Mouse (Mus musculus) CD4-positive helper T cell, adult 2 months (primary cell): ENCODE measurements around the gene Sp1.

Experiments used
- DNase-seq: peaks from one replicate; pipeline ENCODE4 v3.0.0-alpha.2; 2012; ENCODE audit warnings: low read depth, missing footprints, low spot score

Gene Sp1

DNA sequence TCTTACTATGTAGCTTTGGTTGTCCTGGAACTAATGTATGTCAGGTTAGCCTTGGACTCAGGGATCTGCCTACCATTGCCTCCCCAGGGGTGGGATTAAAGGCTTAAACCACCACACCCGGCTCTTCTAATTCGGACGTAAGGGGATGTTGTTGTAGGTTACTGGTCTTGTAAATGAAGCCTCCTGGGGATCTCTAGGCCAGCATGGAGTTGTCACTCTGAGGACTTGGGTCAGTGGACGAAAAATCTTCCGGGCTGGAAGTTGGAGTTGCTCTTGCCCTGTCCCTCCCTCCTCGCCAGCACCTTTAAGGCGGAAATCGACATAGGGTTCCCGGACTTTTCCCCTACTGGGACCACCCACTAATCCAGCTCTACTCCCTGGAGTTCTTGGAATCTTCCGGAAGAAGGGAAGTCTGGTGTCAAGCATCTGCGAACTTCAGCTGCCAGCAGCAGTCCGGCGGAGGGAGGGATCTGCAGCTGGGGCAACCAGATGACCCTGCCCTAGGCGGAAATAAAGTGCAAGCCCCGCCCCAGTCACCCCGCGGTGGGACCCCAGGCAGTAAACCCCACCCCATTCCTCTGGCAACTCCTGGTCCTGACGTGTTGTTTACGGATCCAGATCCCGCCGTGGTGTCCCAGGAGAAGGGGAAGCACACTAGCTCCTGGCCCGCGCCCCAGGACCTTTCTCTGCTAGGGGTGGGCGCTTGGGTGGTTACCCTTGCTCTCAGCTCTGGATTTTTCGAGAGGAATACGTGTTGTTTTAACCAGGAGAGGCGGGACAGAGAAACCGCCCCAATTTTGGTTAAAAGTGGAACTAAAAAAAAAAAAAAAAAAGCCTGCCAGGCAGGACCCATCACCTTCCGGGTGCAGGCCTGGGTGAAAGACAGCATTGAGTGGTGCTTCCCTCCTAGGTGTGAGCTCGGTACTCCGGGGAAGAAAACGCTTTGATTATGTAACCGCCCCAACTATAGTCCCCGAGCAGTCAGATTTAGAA is 6.4 kb upstream of the Sp1 start:
- DNase-seq: peak; percentile 74

DNA sequence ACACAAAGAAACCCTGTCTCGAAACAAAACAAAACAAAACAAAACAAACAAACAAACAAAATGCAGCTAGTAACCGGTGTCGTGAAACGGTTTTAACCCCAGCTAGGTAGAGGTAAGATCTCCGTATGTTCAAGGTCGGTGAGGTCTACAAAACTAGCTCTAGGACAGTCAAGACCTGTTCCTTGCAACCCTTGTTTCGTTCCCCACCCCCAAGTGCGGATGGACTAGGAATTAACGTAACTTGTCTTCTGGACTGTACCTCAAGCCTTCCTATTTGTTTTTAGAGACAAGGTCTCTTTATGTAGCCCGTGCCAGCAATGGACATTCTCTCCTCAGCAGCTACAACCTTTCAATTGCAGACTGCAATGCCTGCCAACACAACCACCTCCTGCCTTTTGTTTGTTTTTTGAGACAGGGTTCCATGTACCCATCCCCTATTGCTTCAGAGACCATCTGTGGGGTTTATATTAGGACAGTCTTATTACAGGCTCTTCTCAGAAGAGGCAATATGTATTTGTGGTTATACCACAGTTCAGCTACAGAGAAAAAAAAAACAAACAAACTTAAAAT is 5.4 kb upstream of the Sp1 start:
- no peak for DNase-seq

DNA sequence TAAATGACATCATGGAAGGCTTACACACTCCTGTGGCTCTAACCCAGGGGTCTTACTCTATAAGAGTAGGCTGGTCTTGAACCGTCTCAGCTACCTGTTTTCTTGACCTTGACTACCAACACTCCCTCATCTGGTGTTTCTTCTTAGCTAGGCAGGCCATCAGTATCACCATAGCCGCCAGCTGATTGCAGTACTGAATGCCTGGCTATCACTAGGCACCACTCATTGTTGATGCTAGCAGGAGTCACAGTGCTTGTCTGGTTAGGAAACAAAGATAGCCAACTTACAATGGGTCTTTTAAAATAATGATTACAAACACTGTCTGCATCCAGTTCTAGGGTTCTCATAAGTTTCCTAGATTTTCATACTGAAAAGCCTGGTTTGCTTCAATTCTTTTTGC is 4.7 kb upstream of the Sp1 start:
- DNase-seq: no peak

DNA sequence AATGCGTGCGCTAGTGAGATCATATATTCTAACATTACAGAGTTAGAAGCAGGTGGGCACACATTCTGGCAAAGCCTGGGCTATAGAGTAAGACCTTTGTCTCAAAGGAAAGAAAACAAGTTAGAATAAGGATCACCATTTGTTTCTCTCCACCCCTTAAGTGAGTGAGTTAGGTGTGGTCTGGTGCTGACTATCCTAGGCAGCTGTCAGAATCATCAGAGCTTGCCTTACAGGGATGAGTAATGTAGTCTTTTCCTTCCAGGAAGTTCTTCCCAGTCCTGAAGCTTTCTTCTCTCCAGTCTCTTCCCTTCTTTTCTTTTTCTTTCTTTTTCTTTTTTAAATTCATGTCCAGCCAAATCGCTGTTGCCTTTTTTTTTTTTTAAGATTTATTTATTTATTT is 3.7 kb upstream of the Sp1 start:
- DNase-seq: no peak

DNA sequence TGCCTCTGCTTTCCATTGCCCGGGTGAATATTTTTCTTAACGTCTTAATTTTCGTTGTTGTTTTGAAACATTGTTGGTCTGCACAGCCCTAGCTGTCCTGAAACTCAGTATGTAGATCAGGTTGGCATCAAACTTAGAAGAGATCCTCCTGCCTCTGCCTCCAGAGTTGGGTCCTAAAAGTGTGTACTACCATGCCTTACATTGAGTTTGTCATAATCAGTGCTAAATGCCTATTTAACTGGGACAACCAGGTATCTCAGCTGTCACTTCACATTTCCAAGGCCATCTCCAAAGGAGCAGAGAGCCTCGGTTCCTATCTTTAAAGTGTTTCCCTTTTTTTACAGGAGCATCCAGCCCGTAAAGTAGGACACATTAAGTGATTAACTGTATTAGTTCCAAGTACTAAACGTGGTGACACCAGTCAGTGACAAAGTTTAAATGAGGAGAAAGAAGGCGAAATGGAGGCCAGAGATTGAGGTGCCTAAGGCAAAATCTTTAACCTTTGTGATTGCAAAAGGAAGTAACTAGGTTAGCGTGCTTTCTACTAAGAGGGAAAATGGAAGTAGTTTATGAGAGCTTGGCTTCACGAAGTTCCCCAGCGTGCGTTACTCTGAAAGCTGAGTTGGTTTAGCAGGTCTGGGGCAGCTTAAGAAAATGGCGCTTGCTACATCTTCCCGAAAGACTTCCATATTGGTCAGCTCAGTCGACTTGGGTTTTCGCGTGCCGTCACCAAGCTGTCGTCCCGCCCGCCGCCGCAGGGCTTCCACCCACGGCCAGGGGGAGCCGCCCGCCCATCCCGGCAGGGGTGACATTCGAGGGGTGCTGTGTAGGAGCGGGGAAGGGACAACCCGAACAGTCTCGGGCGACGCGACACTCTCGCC is 1.1 kb upstream of the Sp1 start:
- DNase-seq: no peak

DNA sequence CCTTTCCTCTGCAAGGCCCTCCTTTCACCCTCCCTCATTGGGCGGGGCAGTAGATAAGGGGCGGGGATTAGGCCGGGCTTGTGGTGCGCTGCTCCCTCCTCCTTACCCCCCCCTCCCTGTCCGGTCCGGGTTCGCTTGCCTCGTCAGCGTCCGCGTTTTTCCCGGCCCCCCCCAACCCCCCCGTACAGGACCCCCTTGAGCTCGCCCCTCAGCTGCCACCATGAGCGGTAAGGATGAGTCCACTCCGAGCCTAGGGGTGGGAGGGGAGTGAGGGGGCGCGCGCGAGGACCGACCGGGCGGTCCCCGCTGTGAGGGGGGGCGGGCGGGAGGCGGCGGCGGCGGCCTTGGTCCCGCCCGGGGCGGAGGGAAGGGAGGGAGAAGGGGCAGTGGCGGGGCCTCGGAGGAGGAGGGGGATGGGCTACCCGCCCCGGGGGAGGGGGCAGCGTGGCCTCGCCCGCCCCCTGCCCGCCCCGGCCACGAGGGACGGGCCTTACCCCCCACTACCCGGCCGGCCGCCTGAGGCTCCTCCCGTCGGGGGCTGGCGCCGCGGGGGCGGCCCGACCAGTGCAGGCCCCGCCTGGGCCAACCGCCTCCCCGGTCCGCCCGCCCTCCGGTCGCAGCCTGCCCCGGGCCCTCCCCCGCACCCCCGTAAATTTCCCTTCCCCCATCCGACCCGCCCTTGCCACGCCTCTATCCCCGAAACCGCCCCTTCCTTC is 411 bp downstream of the Sp1 start:
- peak; percentile 89 for DNase-seq

DNA sequence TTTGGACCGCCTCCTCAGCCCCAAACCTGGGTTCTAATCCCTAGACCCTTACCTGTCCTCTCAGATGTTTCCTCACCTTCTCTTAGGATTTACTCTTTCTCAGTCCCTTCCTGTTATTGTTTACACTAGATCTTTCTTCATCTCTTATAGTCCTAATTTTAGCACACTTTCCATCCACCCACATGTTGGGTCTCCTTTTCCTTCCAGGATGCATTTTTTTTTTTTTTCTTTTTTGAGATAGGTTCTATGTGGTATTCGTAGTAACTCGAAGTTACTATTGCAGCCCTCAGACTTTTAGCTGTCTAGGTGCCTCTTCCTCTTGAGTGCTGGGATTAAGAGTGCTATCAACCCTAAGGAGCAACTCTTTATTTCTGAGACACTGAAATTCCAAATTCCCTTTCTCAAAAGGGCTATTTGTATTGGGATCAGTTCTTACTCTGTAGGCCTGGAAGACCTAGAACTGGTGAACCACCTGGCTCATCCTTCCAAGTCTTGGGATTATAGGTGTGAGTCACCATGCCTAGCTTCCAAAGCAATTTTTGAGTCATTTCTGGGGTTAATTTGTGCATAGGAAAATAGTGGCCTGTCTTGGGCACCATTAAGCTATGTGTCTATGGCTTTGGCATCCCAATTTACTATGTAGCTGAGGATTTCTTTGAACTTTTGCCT is 1.1 kb downstream of the Sp1 start:
- DNase-seq: no peak

DNA sequence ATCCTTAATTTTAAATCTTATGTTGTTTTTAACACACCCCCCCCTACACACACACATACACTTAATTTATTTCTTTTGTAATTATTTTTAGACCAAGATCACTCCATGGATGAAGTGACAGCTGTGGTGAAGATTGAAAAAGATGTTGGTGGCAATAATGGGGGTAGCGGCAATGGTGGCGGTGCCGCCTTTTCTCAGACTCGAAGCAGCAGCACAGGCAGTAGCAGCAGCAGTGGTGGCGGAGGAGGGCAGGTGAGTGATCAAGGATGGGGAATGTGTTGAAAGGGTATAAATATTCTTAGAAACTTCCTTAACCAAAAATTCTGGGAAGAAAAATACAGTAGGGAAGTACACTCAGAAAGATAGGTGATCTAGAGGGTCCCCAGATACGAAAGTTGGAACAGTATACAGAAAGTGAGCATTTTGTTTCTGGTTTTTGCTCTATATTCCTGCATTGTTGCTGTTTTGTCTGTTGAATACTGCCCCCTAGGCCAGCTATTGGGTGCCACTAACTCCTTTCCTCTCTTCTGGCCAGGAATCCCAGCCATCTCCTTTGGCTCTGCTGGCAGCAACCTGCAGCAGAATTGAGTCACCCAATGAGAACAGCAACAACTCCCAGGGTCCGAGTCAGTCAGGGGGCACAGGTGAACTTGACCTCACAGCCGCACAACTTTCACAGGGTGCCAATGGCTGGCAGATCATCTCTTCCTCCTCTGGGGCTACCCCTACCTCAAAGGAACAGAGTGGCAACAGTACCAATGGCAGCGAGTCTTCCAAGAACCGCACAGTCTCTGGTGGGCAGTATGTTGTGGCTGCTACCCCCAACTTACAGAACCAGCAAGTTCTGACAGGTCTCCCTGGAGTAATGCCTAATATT is 2.0 kb downstream of the Sp1 start:
- no peak for DNase-seq

DNA sequence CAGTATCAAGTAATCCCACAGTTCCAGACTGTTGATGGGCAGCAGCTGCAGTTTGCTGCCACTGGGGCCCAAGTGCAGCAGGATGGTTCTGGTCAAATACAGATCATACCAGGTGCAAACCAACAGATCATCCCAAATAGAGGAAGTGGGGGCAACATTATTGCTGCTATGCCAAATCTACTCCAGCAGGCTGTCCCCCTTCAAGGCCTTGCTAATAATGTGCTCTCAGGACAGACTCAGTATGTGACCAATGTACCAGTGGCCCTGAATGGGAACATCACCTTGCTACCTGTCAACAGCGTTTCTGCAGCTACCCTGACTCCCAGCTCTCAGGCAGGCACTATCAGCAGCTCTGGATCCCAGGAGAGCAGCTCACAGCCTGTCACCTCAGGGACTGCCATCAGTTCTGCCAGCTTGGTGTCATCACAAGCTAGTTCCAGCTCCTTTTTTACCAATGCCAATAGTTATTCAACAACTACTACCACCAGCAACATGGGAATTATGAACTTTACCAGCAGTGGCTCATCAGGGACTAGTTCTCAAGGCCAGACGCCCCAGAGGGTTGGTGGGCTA is 2.7 kb downstream of the Sp1 start:
- DNase-seq: no peak

DNA sequence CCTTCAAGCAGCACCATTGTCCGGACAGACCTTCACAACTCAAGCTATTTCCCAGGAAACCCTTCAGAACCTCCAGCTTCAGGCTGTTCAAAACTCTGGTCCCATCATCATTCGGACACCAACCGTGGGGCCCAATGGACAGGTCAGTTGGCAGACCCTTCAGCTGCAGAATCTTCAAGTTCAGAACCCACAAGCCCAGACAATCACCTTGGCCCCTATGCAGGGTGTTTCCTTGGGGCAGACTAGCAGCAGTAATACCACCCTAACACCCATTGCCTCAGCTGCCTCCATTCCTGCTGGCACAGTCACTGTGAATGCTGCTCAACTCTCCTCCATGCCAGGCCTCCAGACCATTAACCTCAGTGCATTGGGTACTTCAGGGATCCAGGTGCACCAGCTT is 3.3 kb downstream of the Sp1 start:
- DNase-seq: no peak

DNA sequence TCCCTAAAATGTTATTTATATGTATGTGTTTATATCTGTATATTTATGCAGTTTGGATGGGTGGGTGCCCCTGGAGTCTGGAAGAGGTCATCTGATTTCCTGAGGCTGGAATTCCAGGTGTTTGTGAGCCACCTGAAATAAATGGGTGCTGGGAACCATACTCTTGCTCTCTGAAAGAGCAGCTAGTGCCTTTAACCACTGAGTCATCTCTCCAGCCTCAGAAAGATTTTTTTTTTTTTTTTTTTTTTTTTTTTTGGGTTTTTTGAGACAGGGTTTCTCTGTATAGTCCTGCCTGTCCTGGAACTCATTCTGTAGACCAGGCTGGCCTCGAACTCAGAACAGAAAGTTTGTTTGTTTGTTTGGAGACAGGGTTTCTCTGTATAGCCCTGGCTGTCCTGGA is 5.1 kb downstream of the Sp1 start:
- DNase-seq: no peak

DNA sequence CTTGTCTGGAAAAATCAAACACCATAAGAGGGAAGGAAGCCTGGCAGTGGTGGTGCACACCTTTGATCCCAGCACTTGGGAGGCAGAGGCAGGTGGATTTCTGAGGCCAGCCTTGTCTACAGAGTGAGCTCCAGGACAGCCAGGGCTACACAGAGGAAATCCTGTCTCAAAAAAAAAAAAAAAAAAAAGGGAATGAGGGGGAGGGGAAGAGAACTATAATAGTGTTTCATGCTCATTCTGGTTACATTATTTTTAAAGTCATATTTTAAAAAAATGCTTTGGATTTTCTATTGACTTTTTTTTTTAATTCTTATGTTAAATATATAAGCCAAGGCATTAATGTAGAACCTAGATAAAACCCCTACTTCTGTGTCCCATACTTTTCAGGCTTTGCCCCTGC is 7.7 kb downstream of the Sp1 start:
- no peak for DNase-seq

DNA sequence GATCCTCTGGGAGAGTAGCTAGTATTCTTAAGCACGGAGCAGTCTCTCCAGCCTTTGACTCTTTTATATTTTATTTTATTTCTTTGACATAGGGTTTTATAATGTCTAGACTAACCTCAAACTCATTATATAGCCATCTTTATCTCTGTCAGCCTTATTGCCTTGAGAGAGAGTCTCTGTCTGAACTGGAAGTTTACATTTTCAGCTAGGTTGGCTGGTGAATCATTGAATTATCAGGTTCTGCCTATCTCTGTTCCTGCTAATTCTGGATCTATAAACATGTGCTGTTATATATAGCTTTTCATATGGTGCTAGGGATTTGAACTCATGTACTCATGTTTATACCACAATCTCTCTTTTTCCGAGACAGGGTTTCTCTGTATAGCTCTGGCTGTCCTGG is 11.6 kb downstream of the Sp1 start:
- no peak for DNase-seq

DNA sequence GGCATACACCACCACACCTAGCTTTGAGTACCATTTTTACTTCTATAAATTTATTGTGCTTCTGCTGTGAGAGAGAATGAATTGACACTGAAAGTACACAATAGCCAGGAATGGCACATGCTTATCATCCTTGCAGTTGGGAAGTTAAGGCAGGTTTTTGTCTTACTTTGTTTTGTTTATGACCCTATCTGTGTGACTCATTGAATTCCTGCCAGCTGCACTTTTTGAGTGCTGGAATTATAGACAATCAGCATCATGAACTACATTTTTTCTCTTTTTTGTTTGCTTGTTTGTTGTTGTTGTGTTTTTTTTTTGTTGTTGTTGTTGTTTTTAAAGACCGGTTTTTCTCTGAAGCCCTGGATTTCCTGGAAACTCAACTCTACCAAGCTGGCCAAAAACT is 15.0 kb downstream of the Sp1 start:
- no peak for DNase-seq

DNA sequence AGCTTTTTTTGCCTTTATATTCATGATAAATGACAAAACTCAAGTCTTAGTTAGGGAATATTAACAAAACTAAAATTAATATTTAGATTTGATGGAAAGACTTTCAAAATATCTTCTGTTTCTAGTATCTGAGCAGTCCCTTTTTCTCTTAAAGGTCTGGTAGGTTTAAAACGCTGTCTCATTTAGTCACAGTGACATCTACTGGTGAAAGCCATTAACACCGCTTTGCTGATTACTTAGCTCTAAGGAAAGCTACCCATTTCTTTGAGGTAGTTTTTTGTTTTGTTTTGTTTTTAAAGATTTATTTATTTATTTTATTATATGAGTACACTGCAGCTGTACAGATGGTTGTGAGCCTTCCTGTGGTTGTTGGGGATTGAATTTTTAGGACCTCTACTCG is 15.5 kb downstream of the Sp1 start:
- DNase-seq: peak; percentile 74

DNA sequence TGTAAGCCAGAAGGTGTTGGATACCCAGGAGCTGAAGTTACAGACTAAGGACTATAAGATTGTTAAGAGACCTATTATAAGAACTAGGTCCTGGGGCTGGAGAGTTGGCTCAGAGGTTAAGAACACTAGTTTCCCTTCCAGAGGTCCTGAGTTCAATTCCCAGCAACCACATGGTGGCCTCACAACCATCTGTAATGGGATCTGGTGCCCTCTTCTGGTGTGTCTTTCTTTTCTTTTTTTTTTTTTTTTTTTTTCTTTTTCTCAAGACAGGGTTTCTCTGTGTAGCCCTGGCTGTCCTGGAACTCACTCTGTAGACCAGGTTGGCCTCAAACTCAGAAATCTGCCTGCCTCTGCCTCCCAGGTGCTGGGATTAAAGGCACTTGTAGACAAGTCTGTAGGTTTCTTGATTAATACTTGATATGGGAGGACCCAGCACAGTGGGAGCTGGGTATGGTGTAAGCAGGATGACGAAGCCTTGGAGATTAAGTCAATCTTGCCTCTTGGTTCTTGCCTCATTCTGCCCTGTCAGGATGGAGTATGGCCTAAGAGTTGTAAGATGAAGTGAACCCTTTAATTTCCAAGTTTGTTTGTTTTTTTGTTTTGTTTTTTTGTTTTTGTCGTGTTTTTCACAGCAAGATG is 17.8 kb downstream of the Sp1 start:
- no peak for DNase-seq

DNA sequence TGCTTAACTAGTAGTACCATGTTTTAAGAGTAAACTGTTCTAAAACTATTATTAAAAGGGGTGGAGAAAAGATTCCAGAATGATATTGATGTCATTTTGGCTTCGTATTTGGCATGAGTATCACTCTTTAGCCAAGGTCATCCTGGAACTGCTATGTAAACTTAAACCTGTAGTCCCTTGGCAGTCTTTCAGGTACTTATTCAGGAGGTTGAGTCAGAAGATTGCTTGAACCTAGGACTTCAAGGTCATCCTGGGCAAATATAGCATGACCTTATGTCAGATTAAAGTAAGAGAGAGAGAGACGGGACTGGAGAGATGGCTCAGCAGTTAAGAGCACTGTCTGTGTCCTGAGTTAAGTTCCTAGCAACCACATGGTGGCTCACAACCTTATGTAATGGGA is 18.7 kb downstream of the Sp1 start:
- DNase-seq: no peak

DNA sequence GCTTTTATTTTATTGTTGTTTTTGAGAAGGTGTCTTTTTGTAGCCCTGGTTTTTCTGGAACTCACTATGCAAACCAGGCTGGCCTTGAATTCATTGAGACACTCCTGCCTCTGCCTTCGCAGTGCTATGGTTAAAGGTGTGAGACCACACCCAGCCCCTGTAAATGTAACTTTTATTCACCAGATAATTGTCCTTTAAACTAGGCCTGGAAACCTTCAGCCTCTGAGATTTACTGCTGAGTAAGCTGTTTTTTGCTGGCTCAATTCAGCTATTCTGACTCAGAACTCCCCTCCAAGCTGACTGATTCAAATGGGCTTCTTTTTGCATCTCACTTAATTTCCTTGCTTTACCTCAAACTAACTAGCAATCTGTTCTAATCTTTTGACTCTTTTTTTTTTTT is 21.0 kb downstream of the Sp1 start:
- no peak for DNase-seq

DNA sequence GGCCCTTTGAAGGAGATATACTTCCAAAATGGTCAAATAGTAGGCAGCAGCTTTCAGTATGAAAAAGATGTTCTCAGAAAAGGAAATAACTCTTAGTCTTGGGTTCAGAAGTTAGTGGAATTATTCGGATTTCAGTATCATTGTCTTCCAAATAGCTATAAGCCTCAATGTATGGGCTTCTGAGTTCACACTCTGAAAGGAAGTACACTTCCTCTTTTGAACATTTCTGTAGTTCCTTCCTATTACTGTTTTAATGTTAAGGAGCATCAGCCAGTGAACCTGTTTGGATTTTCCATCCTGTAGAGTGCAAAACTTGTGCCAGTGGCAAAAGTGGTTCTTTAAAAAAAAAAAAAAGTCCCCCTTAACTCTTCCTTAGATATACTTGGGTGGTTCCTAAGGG is 26.1 kb downstream of the Sp1 start:
- no peak for DNase-seq
